Comparison of ENCODE assay signal across 28 mouse cellular contexts in the genomic region with DNA sequence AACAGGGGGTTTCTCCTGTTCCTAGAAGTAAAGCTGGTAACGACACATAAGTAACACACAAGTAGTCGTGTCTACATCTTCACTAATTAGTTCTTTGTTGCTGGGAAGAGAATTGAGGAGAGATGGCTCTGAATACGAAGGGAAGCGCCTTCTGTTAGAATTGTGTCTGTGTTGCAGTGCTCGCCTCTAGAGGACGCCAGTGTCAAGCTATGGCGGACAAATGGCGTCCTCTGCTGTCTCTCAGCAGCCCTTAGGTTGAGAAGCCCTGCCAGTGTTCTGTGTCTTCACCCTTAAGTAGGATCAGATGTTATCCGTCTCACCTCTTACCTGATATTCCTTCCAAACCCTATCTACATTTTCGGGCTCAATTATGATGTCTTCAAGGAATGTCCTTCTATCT.
DNase-seq lines count a peak whose midpoint lies in the region; ATAC-seq and TF ChIP-seq lines count a peak whose summit lies in the region.
"Had no signal": no experiment of that assay in that cellular context is flagged by ENCODE, and none has a peak within 500 bp of the region (broad histone marks: within the 10 kb centered on the region; RNA-seq: fewer than 3 reads in every experiment).

No protein-coding gene starts in this region.

- H3K9me3 ChIP-seq in E14TG2a.4 (ENCODE audit: low read length) (no peaks in the 10 kb centered on the region), ES-E14 (ENCODE audit: control insufficient read depth, insufficient read depth, low read depth, low read length) (no peaks in the 10 kb centered on the region)
- no peaks in the 10 kb centered on the region for H3K9me3 ChIP-seq in stomach, postnatal 0 days (ENCODE audit: control insufficient read depth, low read length)
- H3K9me3 ChIP-seq: embryonic facial prominence, embryonic 13.5 days; forebrain, embryonic 10.5 days; forebrain, embryonic 15.5 days; hindbrain, embryonic 12.5 days; limb, embryonic 13.5 days; liver, embryonic 12.5 days; midbrain, embryonic 12.5 days; neural tube, embryonic 15.5 days; stomach, embryonic 15.5 days had no signal

- H3K27me3 ChIP-seq in E14TG2a.4 (ENCODE audit: insufficient read depth, low read length), result no peaks in the 10 kb centered on the region
- H3K27me3 ChIP-seq in stomach, postnatal 0 days (ENCODE audit: control insufficient read depth, insufficient read depth, low read length), result no peaks in the 10 kb centered on the region
- H3K27me3 ChIP-seq: embryonic facial prominence, embryonic 13.5 days; forebrain, embryonic 15.5 days; hindbrain, embryonic 12.5 days; limb, embryonic 13.5 days; liver, embryonic 12.5 days; midbrain, embryonic 12.5 days; neural tube, embryonic 15.5 days; stomach, embryonic 15.5 days had no signal

- 68% methylated on average over 10 of the region's 10 CpGs for WGBS in stomach, postnatal 0 days

- no peak overlapping the region for H3K4me2 ChIP-seq in stomach, postnatal 0 days (replicated peaks; ENCODE audit: low read depth)
- H3K4me2 ChIP-seq: embryonic facial prominence, embryonic 13.5 days; forebrain, embryonic 15.5 days; hindbrain, embryonic 12.5 days; limb, embryonic 13.5 days; liver, embryonic 12.5 days; midbrain, embryonic 12.5 days; neural tube, embryonic 15.5 days; stomach, embryonic 15.5 days had no signal

- no peak for ATAC-seq in stomach, postnatal 0 days (ENCODE audit: low FRiP score, low TSS enrichment)
- ATAC-seq: activated CD4-positive, CD25-positive, alpha-beta regulatory T cell, adult 4 months; CD4-positive, CD25-positive, alpha-beta regulatory T cell, adult 4 months; forebrain, embryonic 15.5 days; intestine, embryonic 16.5 days; liver, embryonic 12.5 days; liver, postnatal 0 days had no signal

- TF ChIP-seq CTCF in layer of hippocampus, adult 2 months (conservative IDR thresholded peaks at IDR 0.05), result peak; percentile 65
- peak; percentile 17; the same call in 1 of the 2 replicates for TF ChIP-seq CTCF in E14TG2a.4 (conservative IDR thresholded peaks at IDR 0.05; ENCODE audit: low read length)
- peak; percentile 20; the same call in 1 of the 2 replicates for TF ChIP-seq CTCF in stomach, postnatal 0 days (IDR thresholded peaks at IDR 0.05; ENCODE audit: low read depth)

- H3K4me1 ChIP-seq in E14TG2a.4 (replicated peaks; ENCODE audit: low read depth, low read length), result no peaks in the 10 kb centered on the region
- H3K4me1 ChIP-seq in ES-E14 (ENCODE audit: control insufficient read depth in 2 of 2, insufficient read depth in 2 of 2, low read length in 2 of 2, poor library complexity in 1 of 2), result no peaks in the 10 kb centered on the region
- no peaks in the 10 kb centered on the region for H3K4me1 ChIP-seq in stomach, postnatal 0 days (replicated peaks; ENCODE audit: control insufficient read depth, insufficient read depth)
- H3K4me1 ChIP-seq: embryonic facial prominence, embryonic 13.5 days; forebrain, embryonic 10.5 days; forebrain, embryonic 15.5 days; hindbrain, embryonic 12.5 days; limb, embryonic 13.5 days; liver, embryonic 12.5 days; midbrain, embryonic 12.5 days; neural tube, embryonic 15.5 days; stomach, embryonic 15.5 days had no signal

- H3K27ac ChIP-seq in layer of hippocampus, adult 2 months, result peak overlapping the region; percentile 23; the same call in 1 of the 2 replicates
- no peak overlapping the region for H3K27ac ChIP-seq in ES-E14 (ENCODE audit: insufficient read depth, low read depth, low read length, poor library complexity, severe bottlenecking)
- no peak overlapping the region for H3K27ac ChIP-seq in stomach, postnatal 0 days (replicated peaks)
- H3K27ac ChIP-seq: embryonic facial prominence, embryonic 13.5 days; forebrain, embryonic 10.5 days; forebrain, embryonic 15.5 days; hindbrain, embryonic 12.5 days; limb, embryonic 13.5 days; liver, embryonic 12.5 days; midbrain, embryonic 12.5 days; neural tube, embryonic 15.5 days; stomach, embryonic 15.5 days had no signal

- TF ChIP-seq EP300 in stomach, postnatal 0 days (optimal IDR thresholded peaks at IDR 0.05), result no peak

- in situ Hi-C loops in ES-E14 (cut with MboI; ENCODE audit: low sequenced_read_pairs in 2 of 2, unreplicated experiment in 2 of 2), result no loop called here

- no peak for DNase-seq in layer of hippocampus, adult 2 months (ENCODE audit: low spot score in 2 of 2)
- DNase-seq in layer of hippocampus, adult 9-11 months, result no peak
- DNase-seq in ES-E14 (ENCODE audit: low read depth, low spot score), result peak; percentile 2
- DNase-seq in stomach, postnatal 0 days (ENCODE audit: low spot score), result no peak
- DNase-seq in right cerebral cortex, adult 18-20 months, result no peak
- DNase-seq in heart, adult 18-20 months, result no peak
- DNase-seq: adrenal gland, adult 8-10 months; cerebellum, adult 8-10 months; kidney, adult 9 months; kidney, postnatal 10 days; liver, postnatal 0 days; lung, postnatal 36 days; retina, postnatal 1 day; right cerebral cortex, postnatal 25 days; thymus, postnatal 4 days had no signal

- no peak overlapping the region for H3K9ac ChIP-seq in ES-E14 (ENCODE audit: insufficient read depth, low read depth, low read length, poor library complexity, severe bottlenecking)
- H3K9ac ChIP-seq in stomach, postnatal 0 days (ENCODE audit: low read length), result no peak overlapping the region
- H3K9ac ChIP-seq: embryonic facial prominence, embryonic 13.5 days; forebrain, embryonic 15.5 days; hindbrain, embryonic 12.5 days; limb, embryonic 13.5 days; liver, embryonic 12.5 days; liver, postnatal 0 days; midbrain, embryonic 12.5 days; neural tube, embryonic 15.5 days; stomach, embryonic 15.5 days had no signal

- H3K4me3 ChIP-seq in layer of hippocampus, adult 2 months, result no peak overlapping the region
- no peak overlapping the region for H3K4me3 ChIP-seq in E14TG2a.4 (replicated peaks; ENCODE audit: low read length)
- no peak overlapping the region for H3K4me3 ChIP-seq in ES-E14 (ENCODE audit: insufficient read depth in 1 of 2, low read depth in 1 of 2, low read length in 2 of 2, poor library complexity in 1 of 2, severe bottlenecking in 1 of 2)
- no peak overlapping the region for H3K4me3 ChIP-seq in stomach, postnatal 0 days (ENCODE audit: low read depth, low read length)
- H3K4me3 ChIP-seq: embryonic facial prominence, embryonic 13.5 days; forebrain, embryonic 10.5 days; forebrain, embryonic 15.5 days; hindbrain, embryonic 12.5 days; limb, embryonic 13.5 days; liver, embryonic 12.5 days; midbrain, embryonic 12.5 days; neural tube, embryonic 15.5 days; stomach, embryonic 15.5 days had no signal

- H3K36me3 ChIP-seq in E14TG2a.4 (ENCODE audit: insufficient read depth, low read length) (no peaks in the 10 kb centered on the region), ES-E14 (ENCODE audit: control insufficient read depth, insufficient read depth, low read length, poor library complexity, severe bottlenecking) (no peaks in the 10 kb centered on the region)
- H3K36me3 ChIP-seq in stomach, postnatal 0 days (ENCODE audit: control insufficient read depth, insufficient read depth, low read length), result no peaks in the 10 kb centered on the region
- H3K36me3 ChIP-seq: embryonic facial prominence, embryonic 13.5 days; forebrain, embryonic 10.5 days; forebrain, embryonic 15.5 days; hindbrain, embryonic 12.5 days; limb, embryonic 13.5 days; liver, embryonic 12.5 days; midbrain, embryonic 12.5 days; neural tube, embryonic 15.5 days; stomach, embryonic 15.5 days had no signal

TF ChIP-seq in ES-E14, 5 proteins besides CTCF, POLR2A, EP300 and RAD21:
- TF ChIP-seq HCFC1 (IDR thresholded peaks at IDR 0.05; ENCODE audit: borderline replicate concordance, insufficient read depth, low read length), result no peak
- TF ChIP-seq MAFK (IDR thresholded peaks at IDR 0.05; ENCODE audit: insufficient read depth, low read depth, low read length), result no peak
- no peak for TF ChIP-seq ZC3H11A (IDR thresholded peaks at IDR 0.05; ENCODE audit: borderline replicate concordance, low read depth, low read length)
- TF ChIP-seq CHD2 (IDR thresholded peaks at IDR 0.05; ENCODE audit: low read depth, low read length), result no peak
- no peak for TF ChIP-seq ZNF384 (IDR thresholded peaks at IDR 0.05; ENCODE audit: low read depth, low read length)
TF ChIP-seq in ES-E14: peak in this region for 0.
